Mouse (Mus musculus): ENCODE data around the gene Iyd. TPM values are rescaled to one million over a fixed set of nuclear protein-coding genes. Genes with fewer than 3 reads are reported as not detected.
"Not testable (repeated sequence)": the region's sequence is repeated elsewhere in the genome, so short reads cannot be mapped to it uniquely, and the experiment has no call there.

The Iyd gene
- total RNA-seq (2015), result not detected in 2 replicates
- total RNA-seq (2017), result not detected in 2 replicates

- ATAC-seq (replicated peaks; ENCODE audit: poor library complexity), result no peak
Measured at GRCm38 (mm10) chr10:3540003-3540827, at the start of gene Iyd. Iyd (plus strand) TSS chr10:3540240.

GRCm38 (mm10) chr10:3496791-3497190 is 43.2 kb upstream of the Iyd start:
- ATAC-seq (replicated peaks; ENCODE audit: poor library complexity), result no peak

- not testable (repeated sequence) for ATAC-seq (replicated peaks; ENCODE audit: poor library complexity)
Measured at GRCm38 (mm10) chr10:3500846-3501245, 39.2 kb upstream of the Iyd start.

DNA sequence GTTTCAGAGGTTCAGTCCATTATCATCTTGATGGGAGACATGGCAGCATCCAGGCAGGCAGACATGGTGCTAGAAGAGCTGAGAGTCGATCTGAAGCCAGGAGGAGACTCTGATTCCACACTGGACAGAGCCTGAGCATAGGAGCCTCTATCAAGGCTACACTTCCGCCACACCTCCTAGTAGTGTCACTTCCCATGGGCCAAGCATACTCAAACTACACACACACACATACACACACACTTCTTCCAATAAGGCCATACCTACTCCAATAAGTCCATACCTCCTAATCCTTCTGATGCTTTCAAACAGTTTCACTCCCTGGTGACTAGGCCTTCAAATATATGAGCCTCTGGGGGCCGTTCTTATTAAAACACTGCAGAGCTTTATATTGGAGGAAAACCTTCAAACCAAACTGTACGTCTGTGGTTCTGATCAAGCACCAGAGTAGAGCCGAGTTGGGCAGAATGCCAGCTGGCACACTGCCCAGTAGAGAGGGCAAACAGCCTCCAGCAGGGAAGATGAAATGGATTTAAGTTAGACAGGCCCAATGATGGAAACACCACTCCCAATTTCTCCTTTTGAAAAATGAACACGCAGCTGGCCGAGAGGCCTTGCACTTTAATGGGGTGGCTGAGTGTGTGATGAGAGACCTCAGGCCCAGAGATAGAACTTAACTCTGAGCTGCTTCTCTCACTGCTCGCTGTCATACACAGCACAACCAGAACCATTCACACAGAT is 32.4 kb upstream of the Iyd start:
- no peak for ATAC-seq (replicated peaks; ENCODE audit: poor library complexity)

- ATAC-seq (replicated peaks; ENCODE audit: poor library complexity), result no peak
Measured at GRCm38 (mm10) chr10:3508222-3508588, 31.8 kb upstream of the Iyd start.

DNA sequence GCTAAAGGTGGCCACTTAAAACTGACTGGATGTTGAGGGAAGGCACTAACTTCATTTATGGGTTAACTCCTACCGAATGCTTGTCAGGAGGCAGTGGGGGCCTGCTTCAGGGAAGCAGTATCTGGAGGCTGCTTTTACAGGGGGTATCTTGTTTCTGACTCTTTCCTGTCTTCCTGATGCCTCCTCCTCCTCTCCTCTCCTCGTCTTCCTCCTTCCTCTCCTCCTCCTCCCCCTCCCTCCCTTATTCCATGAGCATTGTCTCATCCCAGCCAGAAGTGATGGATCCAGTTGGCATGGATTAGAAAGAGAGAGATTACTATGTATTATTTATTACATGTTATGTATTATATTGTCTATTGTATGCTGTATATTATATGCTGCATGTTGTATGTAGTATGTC is 31.3 kb upstream of the Iyd start:
- no peak for ATAC-seq (replicated peaks; ENCODE audit: poor library complexity)

GRCm38 (mm10) chr10:3509663-3510277 is 30.3 kb upstream of the Iyd start:
- no peak for ATAC-seq (replicated peaks; ENCODE audit: poor library complexity)

DNA sequence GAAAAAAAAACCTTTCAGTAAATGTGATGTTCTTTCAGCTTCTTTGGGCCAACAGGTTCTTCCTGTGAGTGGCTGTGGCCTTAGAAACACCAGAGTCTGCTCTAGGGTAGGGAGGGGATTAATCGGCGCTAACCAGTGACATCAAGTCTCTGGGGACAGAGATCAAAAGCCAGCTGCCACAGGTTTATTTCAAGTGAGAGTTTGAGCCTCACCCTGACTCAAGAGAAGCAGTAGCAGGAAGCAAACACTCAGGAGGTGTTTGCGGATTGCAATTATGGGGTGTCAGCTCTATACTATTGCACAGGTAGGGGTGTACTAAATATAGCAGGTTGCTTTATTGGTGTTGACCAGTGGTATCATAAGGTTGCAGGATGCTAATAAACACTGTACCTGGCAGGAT is 29.6 kb upstream of the Iyd start:
- ATAC-seq (replicated peaks; ENCODE audit: poor library complexity), result no peak

- no peak for ATAC-seq (replicated peaks; ENCODE audit: poor library complexity)
Measured at GRCm38 (mm10) chr10:3511401-3511800, 28.6 kb upstream of the Iyd start.

- peak; percentile 50; the same call in 1 of the 2 replicates for ATAC-seq (replicated peaks; ENCODE audit: poor library complexity)
Measured at GRCm38 (mm10) chr10:3512620-3513305, 27.3 kb upstream of the Iyd start.

- no peak for ATAC-seq (replicated peaks; ENCODE audit: poor library complexity)
Measured at GRCm38 (mm10) chr10:3513947-3514346, 26.1 kb upstream of the Iyd start.

GRCm38 (mm10) chr10:3514634-3515033 is 25.4 kb upstream of the Iyd start:
- no peak for ATAC-seq (replicated peaks; ENCODE audit: poor library complexity)

GRCm38 (mm10) chr10:3516442-3516841 is 23.6 kb upstream of the Iyd start:
- ATAC-seq (replicated peaks; ENCODE audit: poor library complexity), result peak; percentile 52; the same call in 1 of the 2 replicates

DNA sequence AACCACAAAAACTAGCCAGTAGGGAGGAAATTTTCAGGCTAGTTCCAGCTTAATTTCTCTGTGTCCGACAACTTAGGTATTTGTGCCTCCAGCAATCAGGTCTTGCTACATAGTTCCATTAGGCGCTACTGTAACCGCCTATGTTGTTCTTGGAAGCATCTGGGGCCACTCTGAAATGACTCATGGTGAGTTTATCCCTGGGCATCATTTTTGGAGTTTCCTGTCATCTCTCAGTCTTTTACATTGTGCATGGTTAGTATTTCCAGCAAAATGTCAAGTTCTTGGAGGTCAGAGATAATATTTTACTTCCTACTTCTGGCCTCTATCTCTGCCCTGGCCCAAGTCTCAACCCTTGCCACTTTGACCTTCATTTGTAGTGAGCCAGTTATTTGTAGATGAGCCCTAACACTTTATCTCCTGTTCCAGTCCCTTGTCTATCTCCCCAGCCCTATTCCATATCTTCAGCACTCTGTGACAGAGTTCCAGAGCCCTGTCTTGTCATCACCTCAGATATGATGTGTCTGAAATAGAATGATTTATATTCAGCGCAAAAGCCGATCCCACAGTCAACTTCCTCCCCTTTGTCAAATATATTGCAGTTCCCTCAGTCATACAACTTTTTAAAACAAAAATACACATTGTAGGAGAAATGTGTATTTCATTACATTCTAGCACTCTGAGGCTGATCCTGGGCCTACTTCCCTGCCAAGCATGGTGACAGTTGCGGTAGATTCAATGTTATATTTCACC is 16.8 kb upstream of the Iyd start:
- ATAC-seq (replicated peaks; ENCODE audit: poor library complexity), result 0 out of 2 replicates have a peak, but pooled peaks have one; percentile 20

- ATAC-seq (replicated peaks; ENCODE audit: poor library complexity), result no peak
Measured at GRCm38 (mm10) chr10:3524513-3524912, 15.5 kb upstream of the Iyd start.

GRCm38 (mm10) chr10:3525420-3526019 is 14.5 kb upstream of the Iyd start:
- ATAC-seq (replicated peaks; ENCODE audit: poor library complexity), result no peak

- ATAC-seq (replicated peaks; ENCODE audit: poor library complexity), result no peak
Measured at GRCm38 (mm10) chr10:3529807-3530206, 10.2 kb upstream of the Iyd start.

- ATAC-seq (replicated peaks; ENCODE audit: poor library complexity), result no peak
Measured at GRCm38 (mm10) chr10:3530661-3531060, 9.4 kb upstream of the Iyd start.

DNA sequence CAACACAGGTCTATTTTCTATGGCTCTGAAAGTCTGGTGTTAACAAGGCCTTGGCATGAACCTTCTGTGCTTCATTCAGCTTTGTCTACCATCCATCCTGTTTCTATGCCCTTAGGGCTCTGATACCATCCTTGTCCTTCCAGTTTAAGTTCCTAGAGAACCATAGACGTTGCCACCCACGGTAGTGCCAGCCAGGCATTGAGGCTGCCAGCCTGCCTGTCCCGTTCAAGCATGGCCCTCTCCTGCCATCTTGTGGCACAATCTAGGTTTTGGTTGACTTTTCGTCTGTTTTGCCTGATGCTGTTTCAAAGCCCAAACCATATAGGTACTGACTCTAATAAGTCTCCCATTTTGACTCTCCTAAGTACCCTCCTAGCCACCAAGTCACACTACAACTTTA is 8.7 kb upstream of the Iyd start:
- ATAC-seq (replicated peaks; ENCODE audit: poor library complexity), result peak; percentile 91

DNA sequence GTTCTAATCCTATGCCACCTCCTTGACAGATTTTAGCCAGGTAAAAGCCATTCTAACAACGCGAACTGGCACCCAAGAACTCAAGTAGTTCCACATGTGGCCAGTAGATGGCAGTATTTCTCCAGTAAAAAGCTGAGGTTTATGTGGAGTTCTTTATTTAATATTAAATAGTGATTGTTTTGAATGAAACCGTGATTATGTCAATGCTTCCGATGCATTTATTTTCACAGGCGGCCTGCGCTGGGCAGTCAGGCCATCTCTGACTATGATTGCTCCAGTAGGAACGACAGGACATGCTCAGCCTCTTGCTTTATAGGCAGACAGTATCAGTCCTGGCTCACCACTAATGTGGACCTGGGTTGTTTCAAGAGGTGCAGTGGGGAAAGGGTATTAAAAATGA is 5.6 kb upstream of the Iyd start:
- peak; percentile 62 for ATAC-seq (replicated peaks; ENCODE audit: poor library complexity)

Measured in megakaryocyte progenitor cell, adult 5-6 weeks (primary cell).